Mouse (Mus musculus): ENCODE measurements around the gene Pcsk5. TPM values are rescaled to one million over a fixed set of nuclear protein-coding genes. Genes with fewer than 3 reads are reported as not detected.

The Pcsk5 gene
- polyA plus RNA-seq, 1 experiment from 2014 or later, result 12.6 TPM

- WGBS, result 82% methylated on average over 5 of the region's 5 CpGs
- H3K4me1 ChIP-seq (replicated peaks), result peaks cover 18% of the 10 kb centered on the region
- no peak overlapping the region for H3K4me3 ChIP-seq
- no peaks in the 10 kb centered on the region for H3K9me3 ChIP-seq
- no peak overlapping the region for H3K4me2 ChIP-seq
- H3K27ac ChIP-seq (replicated peaks), result no peak overlapping the region
- H3K9ac ChIP-seq, result no peak overlapping the region
- H3K36me3 ChIP-seq, result peaks cover 32% of the 10 kb centered on the region
- no peaks in the 10 kb centered on the region for H3K27me3 ChIP-seq
- ATAC-seq (ENCODE audit: low FRiP score, low read depth), result no peak
Observed at GRCm38 (mm10) chr19:17397922-17398321, 439.5 kb downstream of the Pcsk5 start.

DNA sequence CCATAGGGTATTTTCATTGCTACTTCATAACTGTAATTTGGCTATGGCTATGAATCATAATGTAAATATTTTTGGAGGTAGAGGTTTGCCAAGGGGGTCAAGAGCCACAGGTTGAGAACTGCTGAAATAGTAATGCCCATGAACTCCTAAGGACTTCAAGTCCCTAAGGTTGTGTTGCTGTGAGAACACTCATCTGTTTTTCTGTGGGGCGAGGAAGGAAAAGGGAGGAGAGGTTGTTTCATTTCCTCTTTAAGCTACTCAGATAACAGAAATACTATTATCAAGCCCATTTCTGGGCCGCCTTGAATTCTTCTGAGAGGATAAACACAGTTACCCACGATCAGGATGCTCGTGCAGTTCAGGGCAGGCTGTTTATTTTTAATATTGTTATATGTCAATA is 440.6 kb downstream of the Pcsk5 start:
- H3K27me3 ChIP-seq, result peaks cover 5% of the 10 kb centered on the region; the same call in 1 of the 2 replicates
- H3K4me3 ChIP-seq, result no peak overlapping the region
- H3K27ac ChIP-seq (replicated peaks), result no peak overlapping the region
- no peak overlapping the region for H3K9ac ChIP-seq
- no peaks in the 10 kb centered on the region for H3K9me3 ChIP-seq
- ATAC-seq (ENCODE audit: low FRiP score, low read depth), result no peak
- 90% methylated on average over 4 of the region's 4 CpGs for WGBS
- no peak overlapping the region for H3K4me2 ChIP-seq
- peaks cover 18% of the 10 kb centered on the region for H3K4me1 ChIP-seq (replicated peaks)
- H3K36me3 ChIP-seq, result peaks cover 32% of the 10 kb centered on the region

GRCm38 (mm10) chr19:17393841-17394591 is 443.4 kb downstream of the Pcsk5 start, which contains the start of gene Rfk:
TSS of gene Rfk (plus strand) at chr19:17394043.
- Histone ChIP-seq H3K9ac (peak within 1 kb of the TSS; percentile 81), H3K4me1 (replicated peaks) (peaks cover 18% of the 10 kb centered on the region), H3K4me3 (peak within 1 kb of the TSS; percentile 67), H3K36me3 (peaks cover 19% of the 10 kb centered on the region; the same call in 1 of the 2 replicates), H3K27me3 (peaks cover 5% of the 10 kb centered on the region; the same call in 1 of the 2 replicates), H3K27ac (replicated peaks) (peak within 1 kb of the TSS; percentile 69), H3K9me3 (no peaks in the 10 kb centered on the region), H3K4me2 (peak within 1 kb of the TSS; percentile 58)
- peak; percentile 99 for ATAC-seq (ENCODE audit: low FRiP score, low read depth)
- under 1% methylated on average over 83 of the region's 83 CpGs for WGBS

GRCm38 (mm10) chr19:17392866-17393265 is 444.6 kb downstream of the Pcsk5 start:
- no peak overlapping the region; the same call in 1 of the 2 replicates for H3K4me2 ChIP-seq
- H3K9ac ChIP-seq, result no peak overlapping the region
- 31% methylated on average over 3 of the region's 3 CpGs for WGBS
- H3K9me3 ChIP-seq, result no peaks in the 10 kb centered on the region
- no peak overlapping the region for H3K27ac ChIP-seq (replicated peaks)
- peaks cover 18% of the 10 kb centered on the region for H3K4me1 ChIP-seq (replicated peaks)
- no peak for ATAC-seq (ENCODE audit: low FRiP score, low read depth)
- H3K27me3 ChIP-seq, result peaks cover 5% of the 10 kb centered on the region; the same call in 1 of the 2 replicates
- H3K36me3 ChIP-seq, result peaks cover 8% of the 10 kb centered on the region; the same call in 1 of the 2 replicates
- no peak overlapping the region for H3K4me3 ChIP-seq

GRCm38 (mm10) chr19:17388404-17388803 is 449.0 kb downstream of the Pcsk5 start:
- Histone ChIP-seq H3K27me3 (peaks cover 5% of the 10 kb centered on the region; the same call in 1 of the 2 replicates), H3K4me3 (no peak overlapping the region), H3K27ac (replicated peaks) (no peak overlapping the region), H3K36me3 (no peaks in the 10 kb centered on the region), H3K4me1 (replicated peaks) (peaks cover 9% of the 10 kb centered on the region), H3K4me2 (no peak overlapping the region), H3K9ac (no peak overlapping the region), H3K9me3 (no peaks in the 10 kb centered on the region)
- 16% methylated on average over 2 of the region's 2 CpGs for WGBS
- ATAC-seq (ENCODE audit: low FRiP score, low read depth), result 0 out of 2 replicates have a peak, but pooled peaks have one; percentile 17

- no peak overlapping the region for H3K9ac ChIP-seq
- no peak overlapping the region for H3K4me3 ChIP-seq
- peaks cover 5% of the 10 kb centered on the region; the same call in 1 of the 2 replicates for H3K4me1 ChIP-seq (replicated peaks)
- no peak overlapping the region for H3K27ac ChIP-seq (replicated peaks)
- H3K9me3 ChIP-seq, result no peaks in the 10 kb centered on the region
- no peak for ATAC-seq (ENCODE audit: low FRiP score, low read depth)
- H3K4me2 ChIP-seq, result peak overlapping the region; percentile 2; the same call in 1 of the 2 replicates
- no peaks in the 10 kb centered on the region for H3K36me3 ChIP-seq
- H3K27me3 ChIP-seq, result no peaks in the 10 kb centered on the region
- WGBS, result 16% methylated on average over 6 of the region's 6 CpGs
Observed at GRCm38 (mm10) chr19:17386424-17386823, 451.0 kb downstream of the Pcsk5 start.

DNA sequence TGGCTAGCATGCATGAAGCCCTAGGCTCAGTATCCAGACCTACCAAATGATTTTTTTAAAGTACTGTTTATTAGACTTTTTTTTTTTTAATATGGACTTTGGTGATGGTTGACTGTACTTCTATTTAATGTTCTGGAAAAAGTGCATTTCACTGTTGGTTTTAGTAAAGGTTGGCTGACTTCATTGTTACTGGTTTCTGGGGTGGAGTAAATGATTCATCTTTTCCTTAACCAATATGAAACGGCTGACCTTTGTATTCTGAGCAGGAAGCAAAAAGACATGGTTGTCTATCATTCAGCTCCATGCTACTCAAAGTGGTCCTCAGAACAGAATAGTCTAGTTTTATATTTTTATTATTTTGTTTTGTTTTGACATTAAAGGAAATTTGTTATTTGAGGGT is 452.0 kb downstream of the Pcsk5 start:
- Histone ChIP-seq H3K36me3 (no peaks in the 10 kb centered on the region), H3K9me3 (no peaks in the 10 kb centered on the region), H3K27ac (replicated peaks) (no peak overlapping the region), H3K27me3 (no peaks in the 10 kb centered on the region), H3K4me1 (replicated peaks) (peaks cover 5% of the 10 kb centered on the region; the same call in 1 of the 2 replicates), H3K4me3 (no peak overlapping the region), H3K4me2 (no peak overlapping the region), H3K9ac (no peak overlapping the region)
- 43% methylated on average over 1 of the region's 1 CpGs for WGBS
- no peak for ATAC-seq (ENCODE audit: low FRiP score, low read depth)

DNA sequence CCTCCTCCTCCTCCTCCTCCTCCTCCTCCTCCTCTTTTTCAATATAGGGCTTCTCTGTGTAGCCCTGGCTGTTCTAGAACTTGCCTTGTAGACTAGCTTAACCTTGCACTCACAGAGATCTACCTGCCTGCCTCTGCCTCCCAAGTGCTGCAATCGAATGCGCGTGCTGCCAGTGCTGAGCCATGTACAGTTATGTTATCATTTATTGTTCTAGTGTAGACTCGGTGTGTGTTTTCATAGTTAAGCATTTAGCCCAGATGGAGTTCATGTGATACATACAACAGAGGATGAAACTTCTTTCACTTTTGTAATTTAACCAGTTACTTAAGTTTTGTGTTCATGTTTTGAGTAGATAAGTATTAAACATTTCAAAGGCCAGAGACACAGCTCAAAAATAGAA is 452.4 kb downstream of the Pcsk5 start:
- Histone ChIP-seq H3K36me3 (no peaks in the 10 kb centered on the region), H3K9ac (no peak overlapping the region), H3K27me3 (no peaks in the 10 kb centered on the region), H3K27ac (replicated peaks) (no peak overlapping the region), H3K4me2 (no peak overlapping the region), H3K4me1 (replicated peaks) (peaks cover 5% of the 10 kb centered on the region; the same call in 1 of the 2 replicates), H3K9me3 (no peaks in the 10 kb centered on the region), H3K4me3 (no peak overlapping the region)
- 96% methylated on average over 4 of the region's 4 CpGs for WGBS
- ATAC-seq (ENCODE audit: low FRiP score, low read depth), result no peak

- no peak overlapping the region for H3K4me3 ChIP-seq
- H3K9me3 ChIP-seq, result no peaks in the 10 kb centered on the region
- no peaks in the 10 kb centered on the region for H3K36me3 ChIP-seq
- no peak overlapping the region for H3K4me2 ChIP-seq
- H3K9ac ChIP-seq, result no peak overlapping the region
- H3K4me1 ChIP-seq (replicated peaks), result peaks cover 5% of the 10 kb centered on the region; the same call in 1 of the 2 replicates
- no peak overlapping the region for H3K27ac ChIP-seq (replicated peaks)
- WGBS, result 92% methylated on average over 6 of the region's 6 CpGs
- no peak for ATAC-seq (ENCODE audit: low FRiP score, low read depth)
- no peaks in the 10 kb centered on the region for H3K27me3 ChIP-seq
Observed at GRCm38 (mm10) chr19:17382807-17383397, 454.5 kb downstream of the Pcsk5 start.

Data from hindbrain, embryonic 15.5 days (tissue).